Mouse (Mus musculus): Measurements from ENCODE around the gene Hmgcs1. TPM values are rescaled to one million over a fixed set of nuclear protein-coding genes. Genes with fewer than 3 reads are reported as not detected.

Gene Hmgcs1
- polyA plus RNA-seq, 1 experiment from 2014 or later = 105 TPM

Other genes starting within 250 kb of the Hmgcs1 start
- gene 4833420G17Rik, start 227.6 kb upstream of the Hmgcs1 start, polyA plus RNA-seq (2016; fragmentation: Nextera tagmentation; extraction: Ambion mirVana) = 27.6 and 29.7 TPM in 2 replicates
- gene Tmem267, start 202.3 kb upstream of the Hmgcs1 start, polyA plus RNA-seq (2016; fragmentation: Nextera tagmentation; extraction: Ambion mirVana) = 0.37 and 0.45 TPM in 2 replicates
- gene 3110070M22Rik, start 202.0 kb upstream of the Hmgcs1 start, polyA plus RNA-seq (2016; fragmentation: Nextera tagmentation; extraction: Ambion mirVana) = 0.21 and 0.33 TPM in 2 replicates
- not detected in 2 replicates for gene Ccl28, start 66.6 kb upstream of the Hmgcs1 start, polyA plus RNA-seq (2016; fragmentation: Nextera tagmentation; extraction: Ambion mirVana)
- gene Nim1k, start 65.5 kb downstream of the Hmgcs1 start, polyA plus RNA-seq (2016; fragmentation: Nextera tagmentation; extraction: Ambion mirVana) = 0.07 and 0.23 TPM in 2 replicates
- 25.5 and 28.4 TPM in 2 replicates for gene Zfp131, start 100.5 kb downstream of the Hmgcs1 start, polyA plus RNA-seq (2016; fragmentation: Nextera tagmentation; extraction: Ambion mirVana)
- gene AF067063, start 139.8 kb downstream of the Hmgcs1 start, polyA plus RNA-seq (2016; fragmentation: Nextera tagmentation; extraction: Ambion mirVana) = not detected in 2 replicates
- not detected in 2 replicates for gene D13Ertd608e, start 145.6 kb downstream of the Hmgcs1 start, polyA plus RNA-seq (2016; fragmentation: Nextera tagmentation; extraction: Ambion mirVana)
- not detected in 2 replicates for gene Tcstv1, start 204.4 kb downstream of the Hmgcs1 start, polyA plus RNA-seq (2016; fragmentation: Nextera tagmentation; extraction: Ambion mirVana)
- not detected in 2 replicates for gene Gm21761, start 238.9 kb downstream of the Hmgcs1 start, polyA plus RNA-seq (2016; fragmentation: Nextera tagmentation; extraction: Ambion mirVana)

Data from liver, embryonic 12.5 days (tissue).